Mouse (Mus musculus) small intestine, adult 2 months (tissue): Measurements from ENCODE around the gene 4931409K22Rik.

ENCODE experiments used
- CTCF ChIP-seq: fragments of 200-500 bp; IDR thresholded peaks from 2 replicates; pipeline ENCODE4 v1.5.1; 2012; ENCODE audit warnings: low read depth, mild to moderate bottlenecking, control low read depth, inconsistent platforms, low read length, moderate library complexity, mixed read lengths; ENCODE audit not compliant: insufficient replicate concordance, insufficient read length; ENCODE audit errors: extremely low read depth
- POLR2A ChIP-seq: fragments of 200-500 bp; IDR thresholded peaks from 2 replicates; pipeline ENCODE4 v1.6.1; 2012; ENCODE audit warnings: low read depth, mild to moderate bottlenecking, control low read depth, inconsistent platforms, low read length, moderate library complexity

- TF ChIP-seq CTCF (no peak), POLR2A (no peak)
Observed at GRCm38 (mm10) chr5:24601071-24601835, 44.6 kb upstream of the 4931409K22Rik start.
